Mouse (Mus musculus) liver, embryonic 16.5 days (tissue): ENCODE data around the gene Ddx59. TPM values are rescaled to one million over a fixed set of nuclear protein-coding genes. Genes with fewer than 3 reads are reported as not detected.

Source experiments
- polyA plus RNA-seq: library from polyadenylated mRNA; unstranded; fragments of >200 nt; fragmentation: Nextera tagmentation; extraction: Ambion mirVana; gene quantifications from 2 replicates; pipeline ENCODE4 v1.2.1, GENCODE M21; 2015

Ddx59 gene
- polyA plus RNA-seq, 1 experiment from 2014 or later: 4.5 TPM

Other genes starting within 250 kb of the Ddx59 start
- not detected in 2 replicates for gene Mroh3, start 202.4 kb upstream of the Ddx59 start, polyA plus RNA-seq
- 0.07 and 0.44 TPM in 2 replicates for gene Inava, start 181.0 kb upstream of the Ddx59 start, polyA plus RNA-seq
- gene Gpr25, start 154.4 kb upstream of the Ddx59 start, polyA plus RNA-seq: not detected in 2 replicates
- 5.1 and 5.8 TPM in 2 replicates for gene Camsap2, start 69.2 kb upstream of the Ddx59 start, polyA plus RNA-seq
- gene Kif14, start 51.1 kb downstream of the Ddx59 start, polyA plus RNA-seq: 5.5 and 6.2 TPM in 2 replicates
- 6.4 TPM in 2 replicates for gene Zfp281, start 209.6 kb downstream of the Ddx59 start, polyA plus RNA-seq